Mouse (Mus musculus) adrenal gland, postnatal 10 days (tissue): ENCODE measurements at regions not wholly inside any gene's neighbourhood (a gene's known extent, or its start where the extent isn't known, plus 50 kb on each side); places are given as distances from the start of the nearest gene placed in this dataset.

Source experiments
- DNase-seq: peaks from one replicate; pipeline ENCODE4 v3.0.0; 2021; ENCODE audit warnings: mixed read lengths

DNA sequence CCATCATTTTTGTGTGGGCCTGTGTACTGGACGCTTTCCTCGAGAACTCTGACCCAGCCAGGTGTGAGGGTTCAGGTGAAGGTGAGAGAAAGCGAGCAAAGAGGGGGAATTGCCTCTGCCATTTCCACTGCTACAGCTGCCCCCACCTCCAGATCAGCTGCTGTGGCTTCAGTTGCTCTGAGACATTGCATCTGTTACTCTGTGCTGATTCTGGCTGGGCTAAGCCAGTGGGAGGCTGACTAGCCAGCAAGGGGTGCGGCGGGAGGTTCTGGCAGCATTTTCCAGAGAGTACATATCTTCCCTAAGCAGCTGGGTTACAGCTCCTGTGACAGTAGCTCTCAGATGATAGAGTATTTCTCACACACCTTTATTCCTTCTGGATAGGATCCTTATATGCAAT is 712.7 kb upstream of the Cdh18 start:
- DNase-seq: no peak

GRCm38 (mm10) chr15:21858540-21858939 is 690.3 kb upstream of the Cdh18 start:
- DNase-seq: no peak

- peak; percentile 68 for DNase-seq
Observed at GRCm38 (mm10) chr15:21885181-21885580, 663.6 kb upstream of the Cdh18 start.
